Mouse (Mus musculus): ENCODE measurements at regions not wholly inside any gene's neighbourhood (a gene's known extent, or its start where the extent isn't known, plus 50 kb on each side); places are given as distances from the start of the nearest gene placed in this dataset.

GRCm38 (mm10) chr13:116619105-116619504 lies 309.6 kb upstream of the Isl1 start:
- no peaks in the 10 kb centered on the region for H3K4me1 ChIP-seq (ENCODE audit: control insufficient read depth, low read depth, low read length)
- no peak overlapping the region for H3K4me3 ChIP-seq (ENCODE audit: low read depth, low read length)
- no peak for ATAC-seq (ENCODE audit: low read depth)
- no peaks in the 10 kb centered on the region for H3K27me3 ChIP-seq (ENCODE audit: control insufficient read depth, insufficient read depth, low read depth, low read length)
- no peak overlapping the region for H3K9ac ChIP-seq (ENCODE audit: low read depth, low read length)
- no peak overlapping the region for H3K4me2 ChIP-seq (ENCODE audit: low read depth, low read length)
- H3K27ac ChIP-seq (ENCODE audit: low read length), result no peak overlapping the region
- no peaks in the 10 kb centered on the region for H3K9me3 ChIP-seq (replicated peaks; ENCODE audit: control insufficient read depth, low read length)
- 73% methylated on average over 5 of the region's 5 CpGs for WGBS (ENCODE audit: insufficient replicate concordance)
- no peaks in the 10 kb centered on the region for H3K36me3 ChIP-seq (ENCODE audit: control insufficient read depth, insufficient read depth)

- H3K27ac ChIP-seq (ENCODE audit: low read length), result no peak overlapping the region
- H3K4me1 ChIP-seq (ENCODE audit: control insufficient read depth, low read depth, low read length), result no peaks in the 10 kb centered on the region
- no peak overlapping the region for H3K4me3 ChIP-seq (ENCODE audit: low read depth, low read length)
- no peaks in the 10 kb centered on the region for H3K27me3 ChIP-seq (ENCODE audit: control insufficient read depth, insufficient read depth, low read depth, low read length)
- no peak for ATAC-seq (ENCODE audit: low read depth)
- 71% methylated on average over 4 of the region's 4 CpGs for WGBS (ENCODE audit: insufficient replicate concordance)
- H3K9me3 ChIP-seq (replicated peaks; ENCODE audit: control insufficient read depth, low read length), result no peaks in the 10 kb centered on the region
- no peaks in the 10 kb centered on the region for H3K36me3 ChIP-seq (ENCODE audit: control insufficient read depth, insufficient read depth)
- H3K4me2 ChIP-seq (ENCODE audit: low read depth, low read length), result no peak overlapping the region
- no peak overlapping the region for H3K9ac ChIP-seq (ENCODE audit: low read depth, low read length)
Observed at GRCm38 (mm10) chr13:116596346-116596745, 286.9 kb upstream of the Isl1 start.

- H3K4me3 ChIP-seq (ENCODE audit: low read depth, low read length), result no peak overlapping the region
- no peaks in the 10 kb centered on the region for H3K4me1 ChIP-seq (ENCODE audit: control insufficient read depth, low read depth, low read length)
- H3K9me3 ChIP-seq (replicated peaks; ENCODE audit: control insufficient read depth, low read length), result no peaks in the 10 kb centered on the region
- 76% methylated on average over 2 of the region's 2 CpGs for WGBS (ENCODE audit: insufficient replicate concordance)
- no peak overlapping the region for H3K27ac ChIP-seq (ENCODE audit: low read length)
- H3K36me3 ChIP-seq (ENCODE audit: control insufficient read depth, insufficient read depth), result no peaks in the 10 kb centered on the region
- no peak for ATAC-seq (ENCODE audit: low read depth)
- H3K4me2 ChIP-seq (ENCODE audit: low read depth, low read length), result no peak overlapping the region
- H3K9ac ChIP-seq (ENCODE audit: low read depth, low read length), result no peak overlapping the region
- no peaks in the 10 kb centered on the region for H3K27me3 ChIP-seq (ENCODE audit: control insufficient read depth, insufficient read depth, low read depth, low read length)
Observed at GRCm38 (mm10) chr13:116595512-116595911, 286.0 kb upstream of the Isl1 start.

- H3K4me1 ChIP-seq (ENCODE audit: control insufficient read depth, low read depth, low read length), result no peaks in the 10 kb centered on the region
- no peaks in the 10 kb centered on the region for H3K36me3 ChIP-seq (ENCODE audit: control insufficient read depth, insufficient read depth)
- ATAC-seq (ENCODE audit: low read depth), result no peak
Observed at GRCm38 (mm10) chr13:116575958-116576335, 266.5 kb upstream of the Isl1 start.

GRCm38 (mm10) chr13:116575274-116575957 lies 265.9 kb upstream of the Isl1 start:
- Histone ChIP-seq H3K9me3 (replicated peaks; ENCODE audit: control insufficient read depth, low read length) (no peaks in the 10 kb centered on the region), H3K27ac (ENCODE audit: low read length) (no peak overlapping the region), H3K4me2 (ENCODE audit: low read depth, low read length) (no peak overlapping the region), H3K9ac (ENCODE audit: low read depth, low read length) (no peak overlapping the region), H3K36me3 (ENCODE audit: control insufficient read depth, insufficient read depth) (no peaks in the 10 kb centered on the region), H3K27me3 (ENCODE audit: control insufficient read depth, insufficient read depth, low read depth, low read length) (no peaks in the 10 kb centered on the region), H3K4me1 (ENCODE audit: control insufficient read depth, low read depth, low read length) (no peaks in the 10 kb centered on the region), H3K4me3 (ENCODE audit: low read depth, low read length) (no peak overlapping the region)
- no peak for ATAC-seq (ENCODE audit: low read depth)
- WGBS (ENCODE audit: insufficient replicate concordance), result 66% methylated on average over 11 of the region's 11 CpGs

More at GRCm38 (mm10) chr13:116575958-116576335, 266.5 kb upstream of the Isl1 start:
- H3K27me3 ChIP-seq (ENCODE audit: control insufficient read depth, insufficient read depth, low read depth, low read length), result no peaks in the 10 kb centered on the region
- no peak overlapping the region for H3K9ac ChIP-seq (ENCODE audit: low read depth, low read length)
- H3K9me3 ChIP-seq (replicated peaks; ENCODE audit: control insufficient read depth, low read length), result no peaks in the 10 kb centered on the region
- no peak overlapping the region for H3K4me3 ChIP-seq (ENCODE audit: low read depth, low read length)
- no peak overlapping the region for H3K4me2 ChIP-seq (ENCODE audit: low read depth, low read length)
- no peak overlapping the region for H3K27ac ChIP-seq (ENCODE audit: low read length)

- Histone ChIP-seq H3K4me1 (ENCODE audit: control insufficient read depth, low read depth, low read length) (no peaks in the 10 kb centered on the region), H3K9me3 (replicated peaks; ENCODE audit: control insufficient read depth, low read length) (no peaks in the 10 kb centered on the region), H3K4me3 (ENCODE audit: low read depth, low read length) (no peak overlapping the region), H3K36me3 (ENCODE audit: control insufficient read depth, insufficient read depth) (no peaks in the 10 kb centered on the region), H3K9ac (ENCODE audit: low read depth, low read length) (no peak overlapping the region), H3K4me2 (ENCODE audit: low read depth, low read length) (no peak overlapping the region), H3K27ac (ENCODE audit: low read length) (no peak overlapping the region), H3K27me3 (ENCODE audit: control insufficient read depth, insufficient read depth, low read depth, low read length) (no peaks in the 10 kb centered on the region)
- no peak for ATAC-seq (ENCODE audit: low read depth)
- 42% methylated on average over 4 of the region's 4 CpGs for WGBS (ENCODE audit: insufficient replicate concordance)
Observed at GRCm38 (mm10) chr13:116555053-116555452, 245.6 kb upstream of the Isl1 start.

GRCm38 (mm10) chr13:116535211-116535610 lies 225.7 kb upstream of the Isl1 start:
- H3K9me3 ChIP-seq (replicated peaks; ENCODE audit: control insufficient read depth, low read length), result no peaks in the 10 kb centered on the region
- no peak overlapping the region for H3K4me2 ChIP-seq (ENCODE audit: low read depth, low read length)
- H3K27me3 ChIP-seq (ENCODE audit: control insufficient read depth, insufficient read depth, low read depth, low read length), result no peaks in the 10 kb centered on the region
- WGBS (ENCODE audit: insufficient replicate concordance), result 67% methylated on average over 3 of the region's 3 CpGs
- no peak overlapping the region for H3K27ac ChIP-seq (ENCODE audit: low read length)
- no peaks in the 10 kb centered on the region for H3K4me1 ChIP-seq (ENCODE audit: control insufficient read depth, low read depth, low read length)
- H3K36me3 ChIP-seq (ENCODE audit: control insufficient read depth, insufficient read depth), result no peaks in the 10 kb centered on the region
- H3K9ac ChIP-seq (ENCODE audit: low read depth, low read length), result no peak overlapping the region
- H3K4me3 ChIP-seq (ENCODE audit: low read depth, low read length), result no peak overlapping the region
- no peak for ATAC-seq (ENCODE audit: low read depth)

- Histone ChIP-seq H3K36me3 (ENCODE audit: control insufficient read depth, insufficient read depth) (no peaks in the 10 kb centered on the region), H3K4me1 (ENCODE audit: control insufficient read depth, low read depth, low read length) (no peaks in the 10 kb centered on the region), H3K27me3 (ENCODE audit: control insufficient read depth, insufficient read depth, low read depth, low read length) (no peaks in the 10 kb centered on the region), H3K27ac (ENCODE audit: low read length) (no peak overlapping the region), H3K4me3 (ENCODE audit: low read depth, low read length) (no peak overlapping the region), H3K9ac (ENCODE audit: low read depth, low read length) (no peak overlapping the region), H3K9me3 (replicated peaks; ENCODE audit: control insufficient read depth, low read length) (no peaks in the 10 kb centered on the region), H3K4me2 (ENCODE audit: low read depth, low read length) (no peak overlapping the region)
- no peak for ATAC-seq (ENCODE audit: low read depth)
- WGBS (ENCODE audit: insufficient replicate concordance), result 69% methylated on average over 3 of the region's 3 CpGs
Observed at GRCm38 (mm10) chr13:116533163-116533562, 223.7 kb upstream of the Isl1 start.

GRCm38 (mm10) chr13:116528289-116528688 lies 218.8 kb upstream of the Isl1 start:
- Histone ChIP-seq H3K36me3 (ENCODE audit: control insufficient read depth, insufficient read depth) (no peaks in the 10 kb centered on the region), H3K9ac (ENCODE audit: low read depth, low read length) (no peak overlapping the region), H3K4me1 (ENCODE audit: control insufficient read depth, low read depth, low read length) (no peaks in the 10 kb centered on the region), H3K9me3 (replicated peaks; ENCODE audit: control insufficient read depth, low read length) (no peaks in the 10 kb centered on the region), H3K4me3 (ENCODE audit: low read depth, low read length) (no peak overlapping the region), H3K4me2 (ENCODE audit: low read depth, low read length) (no peak overlapping the region), H3K27ac (ENCODE audit: low read length) (no peak overlapping the region), H3K27me3 (ENCODE audit: control insufficient read depth, insufficient read depth, low read depth, low read length) (no peaks in the 10 kb centered on the region)
- no peak for ATAC-seq (ENCODE audit: low read depth)
- WGBS (ENCODE audit: insufficient replicate concordance), result 27% methylated on average over 1 of the region's 1 CpGs
